Mouse (Mus musculus): ENCODE results near the gene Prkce. TPM values are rescaled to one million over a fixed set of nuclear protein-coding genes. Genes with fewer than 3 reads are reported as not detected.

The Prkce gene
- total RNA-seq, 4 experiments from 2014 or later, result 17.6 to 26.9 (median 22.3) TPM

- peak; percentile 17 for DNase-seq
These were observed 169.5 kb downstream of the Prkce start for GRCm38 (mm10) chr17:86337076-86337475.

DNA sequence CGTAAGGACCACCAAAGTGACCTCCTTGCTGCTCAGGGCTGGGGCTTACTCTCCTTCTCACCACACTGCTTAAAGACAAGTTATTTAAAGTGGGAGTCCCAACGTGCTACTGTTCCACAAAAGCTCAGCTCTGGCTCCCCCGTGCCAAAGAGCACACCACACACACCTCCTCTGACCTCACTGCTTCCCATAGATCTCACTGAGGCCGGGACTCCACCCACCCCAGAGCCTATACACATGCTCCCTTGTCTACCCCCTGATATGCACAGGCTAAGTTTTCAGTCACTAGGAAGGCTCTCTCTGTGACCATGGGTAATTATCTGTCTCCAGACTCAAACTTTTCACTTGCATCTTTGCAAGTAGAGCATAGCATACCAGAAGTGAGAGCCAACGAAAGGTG lies 170.7 kb downstream of the Prkce start:
- DNase-seq, result no peak

DNA sequence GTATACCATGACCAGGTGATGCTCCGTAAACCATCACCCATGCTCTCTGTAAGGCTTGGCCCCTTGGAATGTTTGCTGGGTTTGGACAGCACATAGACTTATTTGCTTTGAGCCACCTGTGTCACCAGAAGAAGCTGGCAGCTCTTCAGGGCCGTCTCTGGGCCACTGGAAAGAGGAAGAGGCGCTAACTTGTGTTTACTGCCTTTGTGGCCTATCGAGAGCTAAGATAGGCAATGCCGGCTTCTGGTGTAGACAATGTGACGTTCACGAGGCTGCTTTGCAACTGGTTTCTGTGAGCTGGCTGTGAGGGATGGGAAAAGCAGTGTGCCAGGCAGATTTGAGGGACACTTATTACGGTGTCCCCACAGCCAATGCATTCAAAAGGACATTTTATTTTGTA lies 176.4 kb downstream of the Prkce start:
- DNase-seq, result no peak

- DNase-seq, result no peak
These were observed 177.8 kb downstream of the Prkce start for GRCm38 (mm10) chr17:86345234-86346005.

DNA sequence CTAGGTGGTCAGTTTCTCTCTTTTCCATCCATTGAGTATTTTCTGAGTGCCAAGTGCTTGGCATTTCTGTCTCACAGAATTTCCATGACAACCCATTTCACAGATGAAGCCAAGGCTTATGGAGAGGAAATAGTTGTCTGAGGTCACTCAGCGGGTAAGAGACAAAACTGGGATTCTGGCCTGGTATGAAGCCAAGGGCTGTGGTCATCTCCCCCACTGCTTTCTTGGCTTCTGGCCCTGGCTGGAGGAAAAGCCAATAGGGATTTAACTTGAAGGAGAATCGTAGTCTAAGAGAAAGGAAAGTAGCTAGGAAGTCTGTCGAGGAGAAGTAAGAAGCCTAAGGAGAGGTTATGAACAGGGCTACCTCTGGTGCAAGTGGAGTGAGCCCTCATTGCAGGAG lies 182.7 kb downstream of the Prkce start:
- no peak for DNase-seq

- no peak for DNase-seq
These were observed 183.2 kb downstream of the Prkce start for GRCm38 (mm10) chr17:86350791-86351261.

DNA sequence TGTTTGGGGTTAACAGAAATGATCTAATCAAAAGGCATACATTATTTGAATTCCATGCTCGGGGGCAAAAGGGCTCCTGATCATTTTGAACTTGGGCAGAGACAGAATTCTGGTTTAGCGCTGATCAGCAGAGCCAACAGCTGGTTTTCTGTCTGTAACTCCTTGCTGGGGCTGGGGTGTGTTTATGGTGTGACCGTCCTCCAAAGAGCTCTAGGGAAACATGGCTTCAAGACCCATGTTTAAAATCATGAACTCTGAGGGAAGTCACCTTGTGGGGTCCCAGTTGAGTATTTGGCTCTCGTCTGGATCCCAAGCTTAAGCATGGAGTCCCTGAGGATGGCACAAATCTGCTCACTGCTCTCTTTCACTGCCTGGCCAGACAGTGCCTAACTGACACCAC lies 183.7 kb downstream of the Prkce start:
- DNase-seq, result no peak

DNA sequence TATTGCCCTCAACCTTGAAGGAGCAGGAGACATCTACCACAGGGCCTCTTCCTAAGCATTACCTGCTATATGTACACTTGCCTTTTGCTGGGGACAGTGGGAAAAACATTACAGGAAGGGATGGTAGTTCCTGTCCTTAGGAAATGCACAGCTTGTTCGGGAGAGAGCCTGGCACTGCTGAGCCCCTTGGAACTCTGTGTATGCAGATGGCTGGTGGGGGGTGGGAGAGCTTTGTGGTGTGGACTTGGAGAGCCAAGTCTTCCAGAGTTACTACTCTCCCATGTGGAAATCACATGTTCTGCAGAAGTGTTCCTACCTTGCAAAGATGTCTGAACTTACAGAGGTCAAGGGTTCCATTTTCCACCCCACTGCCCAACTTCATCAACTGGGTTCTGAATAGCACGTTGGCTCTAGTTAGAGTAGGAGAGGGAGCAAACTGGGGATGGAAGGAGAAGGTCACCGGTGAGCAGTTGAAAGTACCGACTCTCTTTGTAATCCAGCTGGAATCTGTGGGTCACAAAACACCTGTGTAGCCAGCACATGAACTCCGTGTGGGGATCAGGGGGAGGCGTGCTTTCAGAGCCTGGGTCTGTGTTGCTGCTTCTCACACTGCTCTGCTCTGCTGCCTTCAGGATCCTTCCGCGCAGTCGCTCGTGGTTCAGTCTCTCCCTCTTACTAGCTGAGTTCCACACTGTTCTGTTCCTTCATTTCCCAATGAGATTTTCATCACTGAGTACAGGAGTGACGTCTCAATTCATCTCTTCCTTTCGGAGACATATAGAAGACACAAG lies 184.9 kb downstream of the Prkce start:
- DNase-seq, result no peak

DNA sequence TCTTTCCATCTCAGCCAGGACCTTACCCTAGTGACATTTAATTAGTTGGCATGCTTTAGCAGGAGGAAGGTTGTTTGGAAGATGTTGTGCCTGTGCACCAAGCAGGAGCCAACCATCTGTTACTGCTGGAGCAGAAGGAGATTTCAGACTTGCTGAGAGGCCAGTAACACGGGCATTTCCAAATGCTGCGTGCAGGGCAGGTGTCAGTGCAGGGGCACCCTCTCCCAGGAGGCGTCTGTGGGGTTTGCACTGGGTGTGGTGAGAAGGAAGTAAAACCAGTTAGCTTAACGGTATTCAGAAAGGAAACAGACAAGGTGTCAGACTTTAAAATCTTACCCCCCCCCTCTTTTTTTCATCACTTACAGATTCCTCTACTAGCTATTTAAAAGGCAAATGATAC lies 186.1 kb downstream of the Prkce start:
- DNase-seq, result no peak

DNA sequence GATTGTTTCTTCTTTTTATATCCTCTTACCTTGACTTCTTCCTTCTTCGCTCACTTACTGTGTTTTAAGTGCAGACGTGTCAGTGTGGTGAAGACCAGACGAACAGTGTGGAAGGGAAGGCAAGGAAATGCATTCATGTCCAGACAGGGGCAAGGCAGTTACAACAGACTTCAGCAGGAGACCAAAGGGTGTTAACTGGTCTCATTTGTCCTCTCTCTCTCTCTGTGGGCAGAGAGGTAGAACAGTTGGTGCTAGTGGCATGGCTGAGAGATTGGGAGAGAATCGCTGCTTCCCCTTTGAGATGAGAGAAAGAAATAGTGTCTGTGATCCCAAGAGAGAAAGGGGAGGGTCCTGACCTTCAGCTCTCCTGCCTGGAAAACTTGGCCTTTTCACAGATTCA lies 186.5 kb downstream of the Prkce start:
- DNase-seq, result no peak

- no peak for DNase-seq
These were observed 187.3 kb downstream of the Prkce start for GRCm38 (mm10) chr17:86354896-86355295.

- DNase-seq, result no peak
These were observed 187.7 kb downstream of the Prkce start for GRCm38 (mm10) chr17:86355318-86355717.

- DNase-seq, result no peak
These were observed 188.3 kb downstream of the Prkce start for GRCm38 (mm10) chr17:86355772-86356451.

GRCm38 (mm10) chr17:86358388-86358787 lies 190.8 kb downstream of the Prkce start:
- DNase-seq, result no peak

DNA sequence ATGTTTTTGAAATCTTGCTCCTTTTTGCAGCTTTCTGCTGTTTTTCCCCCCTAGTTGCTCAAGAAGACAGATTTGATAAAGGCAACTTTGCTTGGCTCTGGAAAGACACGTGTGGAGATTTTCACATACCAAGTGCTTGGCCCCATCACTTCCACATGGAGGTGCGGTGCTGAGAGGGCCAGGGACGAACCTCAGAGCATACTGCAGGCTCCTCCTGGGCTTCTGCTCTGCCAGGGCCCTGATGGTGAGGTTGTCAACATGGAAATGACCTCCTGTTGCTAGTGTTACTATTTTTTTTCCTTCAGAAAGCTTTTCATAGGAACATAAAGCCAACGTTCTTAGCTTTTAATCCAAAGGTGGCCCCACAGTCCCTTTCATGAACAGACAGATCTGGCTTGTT lies 191.3 kb downstream of the Prkce start:
- DNase-seq, result no peak

- DNase-seq, result no peak
These were observed 193.3 kb downstream of the Prkce start for GRCm38 (mm10) chr17:86360849-86361248.

- no peak for DNase-seq
These were observed 195.8 kb downstream of the Prkce start for GRCm38 (mm10) chr17:86363356-86363755.

- DNase-seq, result no peak
These were observed 196.9 kb downstream of the Prkce start for GRCm38 (mm10) chr17:86364349-86365075.

DNA sequence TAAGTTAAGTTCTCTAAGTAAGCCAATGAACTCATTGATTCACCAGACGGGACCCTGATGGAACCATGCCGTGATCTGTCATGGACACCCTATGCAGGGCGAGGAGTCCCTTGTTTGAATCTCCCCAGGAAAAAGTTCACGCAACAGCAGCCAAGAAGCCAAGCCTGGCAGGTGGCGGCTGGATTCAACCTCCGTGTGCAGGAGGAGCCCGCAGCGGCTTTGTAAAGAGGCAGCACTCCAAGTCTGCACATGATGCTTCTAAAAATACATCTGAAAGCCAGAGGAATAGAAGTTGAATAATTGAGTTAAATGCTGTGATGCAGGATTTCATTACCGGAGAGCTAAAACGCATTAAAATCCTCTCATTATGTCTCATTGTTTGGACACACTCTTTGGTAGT lies 199.3 kb downstream of the Prkce start:
- DNase-seq, result no peak

- DNase-seq, result no peak
These were observed 200.1 kb downstream of the Prkce start for GRCm38 (mm10) chr17:86367676-86368075.

DNA sequence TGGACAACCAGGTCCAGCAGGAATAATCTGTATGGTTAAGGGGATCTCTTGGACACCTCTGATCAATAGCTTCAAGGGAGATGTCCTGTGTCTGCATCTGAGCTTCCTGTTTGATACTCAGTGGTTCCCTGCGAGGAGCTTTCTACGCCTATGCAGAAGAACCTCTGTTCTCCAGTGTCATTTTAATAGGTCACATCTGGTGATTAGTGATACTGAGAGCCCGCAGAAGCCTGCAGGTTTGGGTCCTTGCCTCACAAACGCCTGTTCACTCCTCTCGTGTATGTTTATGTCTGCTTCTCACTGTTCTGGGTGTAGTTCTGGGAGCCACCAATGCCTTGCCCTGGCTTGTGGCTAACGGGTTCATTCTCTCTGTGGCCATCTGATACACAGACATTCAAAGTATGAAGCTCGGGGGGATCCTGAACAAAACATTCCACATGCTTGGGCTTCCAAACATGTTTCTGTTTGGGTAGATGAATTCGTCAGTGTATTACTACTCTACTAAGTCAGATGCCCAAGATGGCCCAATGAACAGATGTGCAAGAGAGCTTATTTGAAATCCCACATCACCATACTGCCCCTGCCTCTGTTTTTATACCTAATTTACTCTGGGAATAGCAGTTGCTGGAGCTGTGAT lies 202.6 kb downstream of the Prkce start:
- DNase-seq, result no peak

DNA sequence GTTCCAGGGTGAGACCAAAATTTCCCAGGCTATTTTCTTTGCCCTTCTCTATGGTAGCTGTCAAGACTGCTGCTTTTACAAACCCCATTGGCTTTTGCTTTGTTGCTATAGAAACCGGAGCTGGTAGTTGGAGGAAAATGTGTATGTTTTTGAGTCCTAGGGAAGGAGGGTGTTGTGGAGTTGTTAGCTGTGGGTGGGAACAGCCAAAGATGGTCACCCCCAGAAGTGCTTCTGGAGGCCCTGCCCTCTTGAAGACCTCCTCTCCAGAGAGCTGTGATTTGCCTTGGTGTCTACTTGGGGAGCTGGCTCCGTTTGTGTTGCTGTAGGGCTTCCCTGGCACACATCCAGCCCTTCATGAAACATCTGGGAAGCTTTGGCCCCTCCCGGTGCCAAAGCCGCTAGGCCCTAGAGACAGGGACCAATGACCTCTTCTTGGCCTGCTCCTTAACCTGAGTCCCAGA lies 203.5 kb downstream of the Prkce start:
- no peak for DNase-seq
